Mouse (Mus musculus) MEL (cell line): ENCODE results near the gene Ptprq.

Experiments
- BHLHE40 ChIP-seq: IDR thresholded peaks from 2 replicates; pipeline ENCODE4 v1.6.1; 2012; ENCODE audit warnings: low read depth, mild to moderate bottlenecking, inconsistent platforms, low read length, improper control_type of control experiment, borderline replicate concordance
- CTCF ChIP-seq, 3 experiments: IDR thresholded peaks in 2 of 3; conservative IDR thresholded peaks in 1 of 3; 2 replicates each; pipeline ENCODE4 v1.5.1; 2011 to 2012; ENCODE audit warnings: low read length in 3 of 3, low read depth in 2 of 3, mild to moderate bottlenecking in 2 of 3, improper control_type of control experiment in 1 of 3, inconsistent platforms in 1 of 3, mixed read lengths in 1 of 3, moderate library complexity in 1 of 3; ENCODE audit not compliant: control insufficient read depth in 1 of 3, insufficient read depth in 1 of 3, poor library complexity in 1 of 3, severe bottlenecking in 1 of 3
- EP300 ChIP-seq, 2 experiments: IDR thresholded peaks; 2 replicates each; pipeline ENCODE4 v1.6.1; 2011; ENCODE audit warnings: improper control_type of control experiment in 2 of 2, low read length in 2 of 2, low read depth in 1 of 2, mild to moderate bottlenecking in 1 of 2
- MAX ChIP-seq: IDR thresholded peaks from 2 replicates; pipeline ENCODE4 v1.6.1; 2011; ENCODE audit warnings: low read length, improper control_type of control experiment
- MXI1 ChIP-seq: IDR thresholded peaks from 2 replicates; pipeline ENCODE4 v1.6.1; 2011; ENCODE audit warnings: mild to moderate bottlenecking, low read depth, low read length, improper control_type of control experiment
- SIN3A ChIP-seq: IDR thresholded peaks from 2 replicates; pipeline ENCODE4 v1.6.1; 2012; ENCODE audit warnings: low read length, improper control_type of control experiment, inconsistent platforms
- UBTF ChIP-seq: IDR thresholded peaks from 2 replicates; pipeline ENCODE4 v1.6.1; 2012; ENCODE audit warnings: low read depth, mild to moderate bottlenecking, inconsistent platforms, low read length, improper control_type of control experiment, moderate library complexity, borderline replicate concordance; ENCODE audit not compliant: insufficient read depth
- ZMIZ1 ChIP-seq: IDR thresholded peaks from 2 replicates; pipeline ENCODE4 v1.6.1; 2012; ENCODE audit warnings: low read depth, mild to moderate bottlenecking, inconsistent platforms, low read length, improper control_type of control experiment, moderate library complexity
- ZNF384 ChIP-seq: IDR thresholded peaks from 2 replicates; pipeline ENCODE4 v1.6.1; 2012; ENCODE audit warnings: low read depth, mild to moderate bottlenecking, inconsistent platforms, low read length, improper control_type of control experiment

- TF ChIP-seq ZNF384: no peak
- TF ChIP-seq MAX: no peak
- no peak for TF ChIP-seq ZMIZ1
- TF ChIP-seq CTCF (IDR thresholded peaks at IDR 0.05 in 2 of 3, conservative IDR thresholded peaks at IDR 0.05 in 1 of 3; ENCODE audit: control insufficient read depth in 1 of 3, insufficient read depth in 1 of 3, low read depth in 2 of 3, low read length in 3 of 3, poor library complexity in 1 of 3, severe bottlenecking in 1 of 3): no peak
- TF ChIP-seq BHLHE40: no peak
- TF ChIP-seq MXI1: no peak
- TF ChIP-seq SIN3A: no peak
- no peak for TF ChIP-seq UBTF
- TF ChIP-seq EP300 (IDR thresholded peaks at IDR 0.05; ENCODE audit: low read depth in 1 of 2, low read length in 2 of 2): no peak
Observed at GRCm38 (mm10) chr10:107514735-107515134, 205.1 kb downstream of the Ptprq start.
